Mouse (Mus musculus): ENCODE data around the gene Arpc4.
A peak's percentile ranks its signal among the peaks of the same experiment; 100 is the strongest.

Arpc4 gene

DNA sequence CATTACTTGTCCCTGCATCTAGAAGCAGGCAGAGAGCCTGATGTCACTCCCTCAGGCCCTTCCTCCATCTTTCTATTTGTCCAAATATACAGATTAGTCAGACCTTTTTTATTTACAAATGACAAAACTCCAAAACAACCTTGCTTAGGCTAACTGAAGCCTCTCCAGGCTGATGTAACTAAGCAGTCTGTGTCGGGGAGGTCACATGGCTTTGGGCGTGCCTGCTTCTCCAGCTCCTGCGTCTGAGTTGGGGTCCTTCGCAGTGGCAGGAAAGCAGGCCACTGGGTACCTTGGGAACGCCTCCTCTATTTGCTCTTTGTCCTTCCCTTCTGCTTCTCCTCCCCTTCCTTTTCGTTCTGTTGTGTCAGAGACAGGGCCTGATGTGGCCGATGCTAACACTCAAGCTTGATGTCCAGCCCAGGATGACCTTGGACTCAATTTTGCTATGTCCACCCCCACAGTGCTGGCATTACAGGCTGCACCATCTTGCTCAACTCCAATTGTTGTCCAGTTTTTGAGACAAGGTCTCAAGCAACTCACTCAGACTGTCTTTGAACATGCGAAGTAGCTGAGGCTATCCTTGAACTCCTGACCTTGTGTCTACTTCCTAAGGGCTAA, 13.3 kb upstream of the Arpc4 start:
- DNase-seq (ENCODE audit: low spot score in 2 of 2) = no peak

DNA sequence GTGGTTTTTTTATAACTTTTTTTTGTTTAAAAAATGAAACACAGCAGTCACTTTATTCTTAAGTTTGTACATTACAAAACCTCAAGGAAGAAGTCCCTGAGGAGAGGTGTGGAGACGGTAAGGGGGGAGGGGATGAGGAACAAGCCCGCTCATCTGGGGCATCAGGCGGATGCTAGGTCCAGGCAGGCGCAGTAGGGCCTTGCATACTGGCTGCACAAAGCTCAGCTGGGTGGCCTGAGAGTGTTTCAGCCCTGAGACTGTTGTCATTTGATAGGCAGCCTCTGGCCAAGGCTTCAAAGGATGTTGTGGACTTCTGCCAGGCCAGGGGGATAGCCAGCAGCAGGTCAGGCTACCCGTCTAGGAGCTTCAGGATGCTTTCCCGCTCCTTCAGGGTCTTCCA, 11.3 kb upstream of the Arpc4 start:
- DNase-seq (ENCODE audit: low spot score in 2 of 2) = no peak

DNA sequence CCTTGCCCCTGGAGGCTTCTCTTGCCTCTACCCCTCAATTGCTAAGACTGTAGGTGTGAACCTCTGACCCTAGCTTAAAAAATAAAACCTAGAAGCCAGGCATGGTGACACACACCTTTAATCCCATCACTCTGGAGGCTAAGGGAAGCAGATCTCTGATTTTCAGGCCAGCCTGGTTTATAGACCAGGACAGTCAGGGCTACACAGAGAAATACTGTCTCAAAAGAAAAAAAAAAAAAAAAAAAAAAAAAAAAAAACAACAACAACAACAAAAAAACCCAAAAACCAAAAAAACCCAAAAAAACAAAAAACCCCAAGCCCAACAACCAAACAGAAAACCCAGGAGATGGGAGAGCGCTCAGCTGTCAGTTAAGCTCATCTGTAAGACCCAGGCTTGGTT, 10.3 kb upstream of the Arpc4 start:
- no peak for DNase-seq (ENCODE audit: low spot score in 2 of 2)

DNA sequence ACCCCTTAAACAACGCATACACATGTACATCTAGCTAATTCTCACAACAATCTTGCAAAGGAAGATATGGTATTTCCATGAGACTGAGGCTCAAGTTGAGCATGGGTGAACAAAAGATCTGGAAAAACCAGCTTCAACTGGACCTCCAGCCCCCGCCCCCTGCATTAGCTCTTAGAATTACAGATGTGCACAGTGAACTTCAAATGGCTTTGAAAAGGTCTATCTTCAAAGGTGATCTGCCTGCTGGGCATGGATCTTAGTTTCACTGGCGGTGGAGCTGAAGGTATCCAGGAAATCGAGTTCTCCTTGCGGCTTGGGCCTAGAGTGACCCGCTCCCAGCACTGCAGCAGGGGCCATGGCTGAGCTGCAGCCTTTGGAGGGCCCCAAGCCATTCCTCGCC, 9.8 kb upstream of the Arpc4 start:
- no peak for DNase-seq (ENCODE audit: low spot score in 2 of 2)

DNA sequence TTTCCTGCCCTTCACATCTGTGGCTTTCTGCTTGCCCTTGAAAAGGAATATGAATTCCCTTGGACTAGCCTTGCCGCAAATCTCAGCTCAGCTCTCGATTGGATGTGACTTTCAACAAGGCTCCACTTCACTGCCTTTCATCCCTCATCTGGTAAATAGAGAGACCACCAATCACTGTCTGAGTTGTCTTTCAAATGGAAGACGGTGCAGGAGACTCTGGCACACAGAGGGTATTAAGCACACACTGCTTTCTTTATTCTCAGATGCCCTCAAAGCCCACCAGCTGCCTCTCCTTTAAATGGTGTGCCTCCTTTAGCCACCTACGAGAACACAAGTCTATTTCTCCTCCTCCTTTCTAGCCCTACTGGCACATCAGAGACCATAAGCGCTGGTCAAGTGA, 9.3 kb upstream of the Arpc4 start:
- no peak for DNase-seq (ENCODE audit: low spot score in 2 of 2)

DNA sequence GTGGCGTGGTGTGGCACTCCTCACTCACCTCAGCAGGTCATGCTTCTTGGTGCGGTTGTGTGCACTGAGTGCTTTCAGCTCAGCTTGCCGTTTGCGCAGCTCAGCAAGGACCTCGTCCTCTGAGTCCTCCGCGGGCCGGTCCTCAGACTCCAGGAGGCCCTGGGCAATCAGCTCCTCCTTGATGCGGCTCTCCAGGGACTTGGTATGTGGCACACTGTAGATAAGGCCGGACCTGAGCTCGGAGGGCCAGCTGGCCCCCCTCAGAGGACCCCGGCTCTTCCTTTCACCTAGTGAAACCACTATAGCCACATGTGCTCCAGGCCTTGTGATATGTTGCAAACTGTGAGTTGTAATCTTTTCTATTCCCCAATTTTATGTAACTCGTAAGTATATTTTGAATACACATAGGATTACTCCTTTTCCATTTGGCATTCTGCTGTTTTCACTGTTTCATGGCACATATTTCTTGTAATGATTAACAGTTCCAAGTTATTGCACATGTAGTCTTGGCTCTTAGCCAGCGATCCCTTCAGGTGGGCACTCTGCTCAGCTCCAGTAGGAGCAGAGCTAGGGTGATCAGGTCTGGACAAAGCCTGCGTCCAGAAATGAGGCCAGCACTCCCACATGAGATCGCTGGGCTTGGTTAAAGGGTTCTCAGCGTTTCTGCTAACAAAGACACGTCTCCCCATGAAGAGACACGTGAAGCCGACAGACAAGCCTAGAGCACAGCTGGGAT, 7.6 kb upstream of the Arpc4 start:
- no peak for DNase-seq (ENCODE audit: low spot score in 2 of 2)

DNA sequence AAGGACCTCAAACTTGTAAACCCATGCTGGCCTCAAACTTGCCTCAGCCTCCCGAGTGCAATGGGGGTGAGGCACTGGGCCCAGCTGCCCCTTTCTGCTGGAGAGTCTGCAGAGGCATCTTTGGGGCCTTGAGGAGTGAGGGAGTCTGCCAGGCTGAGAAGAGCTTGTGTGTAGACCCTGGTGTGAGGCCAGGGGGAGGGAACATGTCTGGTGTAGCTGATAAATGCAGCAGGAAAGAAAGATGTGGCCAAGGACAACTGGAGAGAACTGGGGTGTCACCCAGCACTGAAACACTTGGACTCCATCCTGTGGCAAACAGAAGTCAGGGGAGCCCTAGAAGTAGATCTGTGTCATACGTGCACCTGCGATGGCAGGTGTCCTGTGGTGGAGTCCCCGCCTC, 4.4 kb upstream of the Arpc4 start:
- DNase-seq (ENCODE audit: low spot score in 2 of 2) = no peak

DNA sequence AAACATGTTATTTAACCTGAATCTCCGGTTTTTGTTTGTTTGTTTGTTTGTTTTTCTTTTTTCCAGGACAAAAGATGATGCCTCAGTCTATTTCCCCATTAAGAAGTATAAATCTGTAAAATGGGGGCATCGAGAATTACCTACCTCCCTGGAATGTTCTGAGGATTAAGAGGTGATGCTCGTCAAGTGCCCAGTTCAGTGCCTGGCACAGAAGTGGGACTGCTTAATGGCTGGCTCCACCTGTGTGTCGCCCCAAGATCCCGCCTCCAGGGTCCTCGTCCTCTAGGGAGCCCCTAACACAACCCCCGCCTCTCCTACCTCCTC, 781 bp upstream of the Arpc4 start:
- no peak for DNase-seq (ENCODE audit: low spot score in 2 of 2)

DNA sequence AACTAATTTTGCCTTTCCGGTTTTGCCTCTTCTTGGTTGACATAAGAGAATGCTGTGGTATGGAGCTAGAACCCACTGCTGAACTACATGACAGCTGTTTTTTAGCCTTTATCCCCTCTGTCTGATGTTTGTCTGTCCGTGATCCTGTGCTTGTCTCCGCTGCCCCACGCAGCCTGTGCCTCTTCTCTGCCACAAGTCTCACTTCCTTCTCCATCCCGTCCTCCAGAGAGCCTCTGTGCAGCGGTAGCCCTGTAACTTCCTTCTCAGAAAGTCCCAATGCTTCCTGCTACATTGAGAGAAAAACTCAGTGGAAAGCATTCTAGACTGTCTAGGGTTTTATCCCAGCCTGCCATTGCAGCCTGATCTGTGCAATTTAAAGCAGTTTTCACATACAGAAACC, 1.3 kb downstream of the Arpc4 start:
- DNase-seq (ENCODE audit: low spot score in 2 of 2) = no peak

DNA sequence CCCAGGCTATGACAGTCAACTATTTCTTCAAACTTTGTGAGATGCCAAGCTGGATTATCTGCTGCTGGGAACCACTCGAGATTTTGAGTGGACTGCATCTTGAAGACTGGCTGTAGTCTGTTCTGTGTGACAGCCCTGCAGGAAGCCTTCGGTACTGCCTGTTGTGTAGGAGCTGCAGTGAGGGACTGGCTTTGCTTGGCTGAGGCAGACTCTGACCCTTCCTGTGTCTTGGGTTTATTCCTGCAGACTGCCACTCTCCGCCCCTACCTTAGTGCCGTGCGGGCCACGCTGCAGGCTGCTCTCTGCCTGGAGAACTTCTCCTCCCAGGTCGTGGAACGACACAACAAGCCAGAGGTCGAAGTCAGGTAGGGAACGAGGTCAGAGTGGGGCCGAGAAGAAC, 2.6 kb downstream of the Arpc4 start:
- no peak for DNase-seq (ENCODE audit: low spot score in 2 of 2)

DNA sequence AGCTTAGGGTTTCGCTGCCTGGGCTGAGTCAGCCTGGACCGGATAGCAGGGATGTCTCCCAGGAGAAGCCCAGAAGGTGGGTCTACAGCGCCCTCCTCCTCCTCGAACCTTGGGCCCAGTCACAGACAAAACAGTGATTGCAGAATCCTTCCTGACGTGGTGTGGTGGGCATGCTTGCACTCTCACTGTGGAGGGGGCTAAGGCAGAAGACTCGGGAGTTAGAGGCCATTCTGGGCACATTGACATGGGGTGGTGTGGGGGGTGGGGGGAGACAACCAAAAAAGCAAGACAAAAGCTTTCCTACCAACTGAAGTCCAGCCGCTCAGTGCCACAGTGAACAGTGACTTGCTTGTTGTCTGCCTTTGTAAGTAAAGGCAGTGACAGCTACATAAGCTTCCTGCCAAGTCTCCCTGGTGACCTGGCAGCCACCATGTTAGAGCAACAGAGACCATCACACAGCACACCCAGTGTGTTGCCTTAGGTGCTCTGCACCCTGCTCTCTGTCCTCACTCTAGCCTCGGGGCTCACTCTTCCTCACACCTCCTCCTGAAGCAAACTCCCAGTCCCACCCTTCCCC, 6.5 kb downstream of the Arpc4 start:
- no peak for DNase-seq (ENCODE audit: low spot score in 2 of 2)

DNA sequence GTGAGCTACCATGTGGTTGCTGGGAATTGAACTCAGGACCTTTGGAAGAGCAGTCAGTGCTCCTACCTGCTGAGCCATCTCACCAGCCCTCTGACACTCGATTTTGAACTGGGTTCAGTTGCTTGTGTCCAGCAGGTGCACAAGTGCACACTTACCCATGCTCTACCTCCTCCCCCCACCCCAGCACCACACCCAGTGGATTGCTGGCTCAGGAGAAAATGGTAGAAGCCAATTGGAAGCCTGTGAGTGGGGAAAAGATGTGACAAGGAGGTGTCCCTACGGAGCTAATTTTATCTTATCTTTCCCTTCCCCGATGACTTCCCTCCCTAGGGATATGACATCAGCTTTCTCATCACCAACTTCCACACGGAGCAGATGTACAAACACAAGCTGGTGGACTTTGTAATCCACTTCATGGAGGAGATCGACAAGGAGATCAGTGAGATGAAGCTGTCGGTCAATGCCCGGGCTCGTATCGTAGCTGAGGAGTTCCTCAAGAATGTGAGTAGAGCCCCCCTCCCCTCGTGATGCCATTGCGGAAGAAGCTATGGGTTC, 7.3 kb downstream of the Arpc4 start:
- no peak for DNase-seq (ENCODE audit: low spot score in 2 of 2)

DNA sequence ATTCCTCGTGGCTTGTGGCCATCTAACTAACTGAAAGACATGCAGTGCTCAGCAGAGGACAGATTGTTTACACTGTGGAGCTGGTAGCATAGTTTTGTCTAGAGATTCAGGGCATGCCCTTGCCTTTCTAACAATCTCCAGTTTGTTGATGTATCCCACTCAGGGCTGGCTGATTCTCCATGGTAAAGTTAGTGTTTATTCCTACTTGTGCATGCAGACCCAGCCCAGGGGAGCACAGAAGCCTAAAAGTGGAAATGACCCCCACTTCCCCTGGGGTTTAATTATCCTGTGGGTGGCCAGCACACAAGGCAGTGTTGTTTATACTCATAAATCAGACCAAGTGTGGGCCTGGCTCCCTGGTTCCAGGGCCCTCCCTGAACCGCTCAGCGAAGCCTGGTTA, 8.1 kb downstream of the Arpc4 start:
- no peak for DNase-seq (ENCODE audit: low spot score in 2 of 2)

DNA sequence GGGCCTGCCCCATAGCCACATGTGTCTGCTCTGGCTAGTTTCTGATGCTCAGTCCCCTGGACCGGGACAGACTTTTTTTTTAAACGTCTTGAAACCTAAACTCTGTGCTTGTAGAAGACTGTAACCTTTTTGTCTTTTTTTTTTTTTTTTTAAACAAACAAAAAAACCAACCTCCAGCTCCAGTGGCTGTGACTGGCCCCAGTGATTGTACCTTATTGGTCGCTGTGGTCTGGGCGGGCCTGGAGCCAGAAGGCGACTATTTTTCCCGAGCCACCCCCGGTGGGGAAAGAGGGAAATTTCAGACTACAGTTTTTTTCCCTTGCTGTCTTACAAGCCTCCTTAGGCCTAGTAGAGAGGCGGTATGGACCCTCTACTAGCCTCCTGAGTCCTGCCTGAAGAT, 11.0 kb downstream of the Arpc4 start, which contains the start of gene Ttll3:
Ttll3 (plus strand) TSS at position 301 of the 400 bp plus-strand sequence.
- DNase-seq (ENCODE audit: low spot score in 2 of 2) = no peak

DNA sequence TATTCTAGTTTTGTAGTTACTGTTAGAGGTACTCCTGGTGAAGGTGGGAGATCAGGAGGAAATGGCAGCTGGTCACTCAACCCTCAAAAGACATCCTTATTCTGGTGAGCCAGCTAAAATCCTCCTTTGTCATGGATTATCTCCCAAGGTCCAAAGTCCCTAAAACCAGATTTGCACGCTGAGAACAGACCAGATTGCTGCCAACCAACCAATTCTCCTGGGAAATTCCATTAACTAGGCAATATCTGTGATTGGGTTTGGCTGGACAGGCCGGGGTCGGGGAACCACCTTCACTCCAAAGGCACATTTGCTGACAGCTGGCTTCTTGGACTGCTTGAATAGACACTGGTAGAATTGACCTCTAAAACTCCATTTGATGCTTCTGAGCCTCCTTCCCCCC, 12.8 kb downstream of the Arpc4 start:
- no peak for DNase-seq (ENCODE audit: low spot score in 2 of 2)

DNA sequence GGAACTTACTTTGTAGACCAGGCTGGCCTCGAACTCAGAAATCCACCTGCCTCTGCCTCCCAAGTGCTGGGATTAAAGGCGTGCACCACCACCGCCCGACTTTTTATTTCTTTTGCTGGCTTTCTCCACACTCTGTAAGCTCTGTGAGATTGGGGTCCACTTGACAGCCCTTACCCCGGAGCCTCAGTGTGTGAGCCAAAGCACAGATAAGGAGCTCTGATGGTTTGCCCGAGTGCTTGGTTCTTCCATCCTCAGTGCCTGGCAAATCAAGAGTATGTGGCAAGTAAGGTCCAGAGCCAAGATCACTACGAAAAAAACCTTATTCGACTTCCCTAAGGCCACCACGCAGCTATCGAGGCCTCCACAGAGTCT, 14.1 kb downstream of the Arpc4 start:
- DNase-seq (ENCODE audit: low spot score in 2 of 2) = no peak

DNA sequence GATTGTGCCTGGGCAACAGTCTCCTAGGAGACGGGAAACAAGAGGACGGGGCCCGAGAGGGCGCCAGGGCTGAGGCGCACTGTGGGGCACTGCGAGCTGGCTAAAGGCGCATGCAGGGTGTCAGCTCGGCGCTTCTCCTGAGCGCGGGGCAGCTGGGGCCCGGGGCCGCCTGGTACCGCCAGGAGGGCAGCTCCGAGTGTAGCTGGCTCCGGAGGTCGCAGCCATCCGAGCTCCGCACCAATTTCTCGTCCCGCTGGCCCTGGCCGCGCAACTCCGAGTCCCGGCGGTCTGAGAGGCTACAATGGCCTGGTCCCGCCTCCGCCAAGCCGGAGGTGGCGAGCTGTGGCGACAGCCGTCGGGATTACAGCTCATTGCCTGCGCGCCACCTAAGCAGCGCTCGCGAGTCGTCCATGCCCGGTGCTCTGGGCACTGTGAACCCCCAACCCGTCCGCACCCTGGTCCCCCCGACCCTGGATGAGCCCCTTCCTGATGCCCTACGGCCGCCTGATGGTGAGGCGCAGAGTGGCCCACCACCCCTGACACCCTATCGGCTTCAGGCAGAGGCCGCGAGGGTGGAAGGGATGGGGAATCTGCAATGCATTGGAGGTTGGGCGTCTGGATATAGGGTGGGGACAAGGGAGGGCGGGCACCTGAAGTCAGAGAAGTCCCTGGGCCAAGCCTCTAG, 14.6 kb downstream of the Arpc4 start:
- peak; percentile 17 to 22 for DNase-seq (ENCODE audit: low spot score in 2 of 2)

DNA sequence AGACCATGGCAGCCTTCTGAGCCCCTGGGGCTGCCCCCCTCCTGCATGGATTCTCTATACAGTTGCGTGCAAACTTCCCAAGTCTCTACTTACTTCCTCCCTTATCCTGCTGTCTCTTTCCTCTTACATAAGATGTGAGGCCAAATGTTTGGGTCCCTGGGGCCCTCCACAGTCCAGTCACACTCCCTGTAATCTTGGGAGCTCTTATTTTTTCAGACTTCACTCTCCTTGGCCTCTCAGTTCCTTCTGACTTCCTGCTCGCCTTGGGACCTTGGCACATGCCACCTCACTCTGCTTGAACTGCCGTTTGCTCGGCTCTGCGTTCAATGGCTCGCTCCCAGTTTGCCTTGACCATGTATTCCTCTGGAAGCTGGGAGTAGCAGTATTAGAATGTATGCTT, 16.0 kb downstream of the Arpc4 start:
- DNase-seq (ENCODE audit: low spot score in 2 of 2) = no peak

DNA sequence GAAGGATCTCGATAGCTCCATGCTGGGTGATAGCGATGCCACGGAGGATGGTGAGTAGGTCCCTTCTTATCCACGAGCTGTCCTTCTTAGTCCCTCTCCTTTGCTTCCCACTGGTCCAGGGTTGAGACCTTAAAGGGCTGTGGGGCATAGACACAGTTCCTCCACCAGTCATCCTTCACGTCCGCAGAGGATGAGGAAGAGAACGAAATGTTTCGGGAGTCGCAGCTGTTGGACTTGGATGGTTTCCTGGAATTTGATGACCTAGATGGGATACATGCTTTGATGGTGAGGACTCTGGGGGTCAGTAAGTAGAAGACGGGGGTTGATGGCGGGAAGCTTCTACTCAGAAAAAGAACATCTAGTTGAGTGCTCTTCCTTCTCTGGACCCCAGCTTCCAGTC, 16.9 kb downstream of the Arpc4 start:
- no peak for DNase-seq (ENCODE audit: low spot score in 2 of 2)

DNA sequence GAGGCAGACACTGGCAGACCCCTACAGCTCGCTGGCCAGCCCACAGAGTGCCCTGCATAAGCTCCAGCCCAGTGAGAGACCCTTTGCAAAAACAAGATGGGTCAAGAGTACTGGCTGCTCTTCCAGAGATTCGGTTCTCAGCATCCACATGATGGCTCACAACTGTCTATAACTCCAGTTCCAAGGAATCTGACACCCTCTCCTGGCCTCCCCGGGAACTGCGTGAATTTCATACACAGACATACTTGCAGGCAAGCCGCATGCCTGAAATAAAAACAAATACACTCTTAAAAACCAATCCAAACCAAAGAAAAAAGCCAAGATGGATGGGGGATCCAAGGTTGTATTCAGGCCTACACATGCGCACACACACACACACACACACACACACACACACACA, 17.6 kb downstream of the Arpc4 start:
- no peak for DNase-seq (ENCODE audit: low spot score in 2 of 2)

DNA sequence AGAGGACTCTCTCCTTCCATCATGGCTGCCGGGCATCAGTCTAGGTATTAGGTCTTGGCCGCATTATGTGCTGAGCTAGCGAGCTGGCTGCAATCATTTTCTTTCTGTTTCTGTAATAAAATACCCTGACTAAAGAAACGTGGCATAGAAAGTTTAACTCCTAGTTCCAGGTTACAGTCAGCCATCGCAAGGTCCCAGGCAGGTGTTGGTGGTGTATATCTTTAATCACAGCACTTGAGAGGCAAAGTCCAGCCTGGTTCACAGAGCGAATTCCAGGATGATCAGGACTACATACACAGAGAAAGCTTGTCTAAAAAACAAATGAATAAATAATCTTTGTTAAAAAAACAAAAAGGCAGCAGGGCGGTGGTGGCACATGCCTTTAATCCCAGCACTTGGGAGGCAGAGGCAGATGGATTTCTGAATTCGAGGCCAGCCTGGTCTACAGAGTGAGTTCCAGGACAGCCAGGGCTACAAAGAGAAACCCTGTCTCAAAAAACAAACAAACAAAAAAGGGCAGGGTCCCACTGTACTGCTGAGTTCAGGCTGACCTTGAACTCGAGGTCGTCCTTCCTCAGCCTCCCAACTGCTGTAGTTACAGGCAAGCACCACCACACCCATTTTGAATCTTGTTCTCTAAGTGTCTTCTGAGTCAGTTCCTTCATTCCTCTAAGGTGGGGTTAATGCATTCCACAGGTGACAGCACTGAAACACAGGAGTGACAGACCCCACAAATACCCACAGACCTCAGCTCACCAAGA, 18.5 kb downstream of the Arpc4 start:
- DNase-seq (ENCODE audit: low spot score in 2 of 2) = no peak

DNA sequence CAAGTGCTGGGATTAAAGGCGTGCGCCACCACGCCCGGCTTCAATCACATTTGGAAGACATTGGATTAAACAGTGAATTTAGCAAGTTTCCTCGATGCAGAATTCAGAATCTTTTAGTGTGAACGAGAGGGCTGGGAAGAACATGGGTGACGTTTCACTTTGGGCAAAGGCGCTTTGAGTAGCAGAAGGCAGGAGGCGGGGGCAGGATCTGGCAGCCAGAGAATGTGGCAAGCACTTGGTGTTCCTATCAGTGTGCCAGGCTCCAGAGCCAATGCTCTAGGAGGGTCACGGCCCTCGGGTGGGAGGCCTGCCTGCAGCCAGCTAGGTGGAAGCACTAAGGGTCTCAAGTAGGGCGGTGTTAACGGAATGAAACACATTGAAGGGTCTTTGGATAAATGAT, 24.2 kb downstream of the Arpc4 start:
- no peak for DNase-seq (ENCODE audit: low spot score in 2 of 2)
